Mouse (Mus musculus): ENCODE measurements around the gene Ints6l. TPM values are rescaled to one million over a fixed set of nuclear protein-coding genes. Genes with fewer than 3 reads are reported as not detected.

Ints6l gene
- polyA plus RNA-seq (2017; shearing (Covaris generic)), result 36.2 TPM

DNA sequence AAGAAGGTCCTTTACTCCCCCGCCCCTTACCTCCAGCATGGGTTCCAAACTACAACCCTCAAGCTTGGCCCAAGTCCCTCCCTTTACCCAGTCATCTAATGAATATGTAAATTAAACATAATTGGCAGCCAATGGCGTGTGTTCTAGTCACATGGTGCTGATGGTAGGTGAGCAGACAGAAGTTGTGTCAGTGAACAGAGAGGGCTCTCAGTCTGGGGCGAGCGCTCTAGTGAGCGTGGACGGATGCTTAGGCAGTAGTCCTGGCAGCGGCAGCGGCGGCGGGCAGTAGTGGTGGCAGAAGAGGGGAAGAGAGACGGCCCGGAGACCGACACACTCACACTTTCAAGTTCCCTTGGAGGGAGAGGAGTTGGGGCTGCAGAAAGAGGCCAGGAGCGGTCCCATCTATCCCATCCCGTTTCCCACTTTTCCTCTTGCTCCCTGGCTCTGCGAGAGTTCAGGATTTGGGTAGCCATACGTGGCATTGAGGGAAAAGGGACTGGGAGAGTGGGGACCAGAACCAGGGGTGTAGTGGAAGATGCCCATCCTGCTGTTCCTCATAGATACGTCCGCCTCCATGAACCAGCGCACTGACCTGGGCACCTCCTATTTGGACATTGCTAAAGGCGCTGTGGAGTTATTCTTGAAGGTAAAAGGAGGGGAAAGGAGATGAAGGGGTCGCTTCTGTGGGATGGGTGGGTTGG lies at the start of gene Ints6l:
TSS of gene Ints6l (plus strand) at position 187 of the 701 bp plus-strand sequence.

DNA sequence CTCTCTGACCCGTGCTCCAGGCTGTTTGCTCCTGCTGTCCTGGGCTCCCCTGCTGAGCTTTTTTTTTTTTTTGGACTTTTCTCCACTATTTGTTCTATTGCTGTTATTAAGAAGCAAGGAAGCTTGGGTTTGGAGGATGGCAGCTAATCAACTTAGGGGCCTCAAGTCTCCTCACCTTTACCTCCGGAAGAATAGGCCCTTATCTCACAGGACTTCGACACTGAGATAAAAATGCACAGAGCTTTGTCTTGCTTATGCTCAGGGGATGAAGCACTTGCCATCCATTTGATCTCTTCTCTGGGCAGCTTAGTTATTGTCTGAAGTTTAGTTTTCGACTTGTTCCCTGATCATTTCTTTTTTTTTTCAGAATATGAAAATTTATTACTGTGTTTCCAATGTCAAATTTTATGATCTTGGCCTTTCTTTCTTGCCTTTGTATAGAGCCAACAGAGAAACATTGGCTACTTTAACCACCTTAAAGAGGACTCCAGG lies 7.1 kb upstream of the Ints6l start, which contains the start of gene Gm2174:
TSS of gene Gm2174 (plus strand) at position 442 of the 492 bp plus-strand sequence.

DNA sequence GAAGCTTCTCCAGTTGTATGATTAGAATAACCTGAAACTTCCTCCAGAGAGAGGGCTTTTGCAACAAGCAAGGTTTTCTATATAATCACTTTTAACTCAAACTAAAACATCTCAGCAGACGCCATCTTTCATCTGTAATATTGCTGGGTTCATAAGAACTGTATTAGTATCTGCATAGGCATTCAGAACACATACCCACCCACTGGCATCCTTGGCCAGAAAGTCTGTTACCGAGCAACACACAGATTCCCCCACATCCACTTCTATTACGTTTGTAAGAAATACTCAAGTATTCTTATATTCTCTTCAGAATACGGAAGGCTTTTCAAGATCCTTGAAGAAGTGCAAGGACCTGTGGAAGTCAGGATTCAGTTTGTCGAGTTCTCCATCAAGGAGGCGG lies 69.8 kb downstream of the Ints6l start, which contains the start of gene Gm10477:
TSS of gene Gm10477 (plus strand) at position 301 of the 400 bp plus-strand sequence.

DNA sequence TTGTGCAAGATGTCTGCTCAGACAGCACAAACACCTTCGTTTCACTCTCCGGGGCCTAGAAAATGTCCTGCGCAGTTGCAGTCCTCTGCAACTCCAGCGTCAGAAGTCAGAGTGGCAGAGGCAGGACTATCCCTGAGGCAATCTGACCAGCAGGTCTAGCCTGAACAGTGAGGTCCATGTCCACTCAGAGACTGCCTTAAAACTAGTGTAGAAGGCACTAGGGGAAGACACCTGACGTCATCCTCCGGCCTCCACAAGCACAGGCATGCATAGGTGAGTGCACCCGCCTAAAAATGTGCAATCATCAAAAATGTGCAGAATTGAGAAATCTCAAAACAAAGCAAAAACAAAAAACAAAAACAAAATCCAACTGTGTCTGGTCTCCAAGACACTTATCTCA lies 94.8 kb downstream of the Ints6l start, which contains the start of gene Gm648:
TSS of gene Gm648 (minus strand) at position 101 of the 400 bp plus-strand sequence.

Other genes with a start within 250 kb of the Ints6l start
- gene Gm773, start 242.0 kb upstream of the Ints6l start, polyA plus RNA-seq (2017; shearing (Covaris generic)), result not detected
- 0.77 TPM for gene Zfp449, start 108.5 kb upstream of the Ints6l start, polyA plus RNA-seq (2017; shearing (Covaris generic))
- gene Smim10l2a, start 80.3 kb upstream of the Ints6l start, polyA plus RNA-seq (2017; shearing (Covaris generic)), result 8.3 TPM
- gene Gm2174, start 6.9 kb upstream of the Ints6l start, polyA plus RNA-seq (2017; shearing (Covaris generic)), result not detected
- not detected for gene Gm10477, start 69.9 kb downstream of the Ints6l start, polyA plus RNA-seq (2017; shearing (Covaris generic))
- not detected for gene Gm648, start 94.7 kb downstream of the Ints6l start, polyA plus RNA-seq (2017; shearing (Covaris generic))
- gene Mmgt1, start 143.2 kb downstream of the Ints6l start, polyA plus RNA-seq (2017; shearing (Covaris generic)), result 8.5 TPM
- 16.6 TPM for gene Slc9a6, start 154.9 kb downstream of the Ints6l start, polyA plus RNA-seq (2017; shearing (Covaris generic))